Mouse (Mus musculus) lung, postnatal 0 days (tissue): ENCODE measurements around the gene Fignl1.
A peak's percentile ranks its signal among the peaks of the same experiment; 100 is the strongest.

ENCODE experiments used
- CTCF ChIP-seq: IDR thresholded peaks from 2 replicates; pipeline ENCODE4 v1.5.1; 2016; ENCODE audit warnings: antibody characterized with exemption, mild to moderate bottlenecking
- EP300 ChIP-seq: IDR thresholded peaks from 2 replicates; pipeline ENCODE4 v1.6.1; 2016; ENCODE audit warnings: antibody characterized with exemption, mild to moderate bottlenecking, control low read depth

DNA sequence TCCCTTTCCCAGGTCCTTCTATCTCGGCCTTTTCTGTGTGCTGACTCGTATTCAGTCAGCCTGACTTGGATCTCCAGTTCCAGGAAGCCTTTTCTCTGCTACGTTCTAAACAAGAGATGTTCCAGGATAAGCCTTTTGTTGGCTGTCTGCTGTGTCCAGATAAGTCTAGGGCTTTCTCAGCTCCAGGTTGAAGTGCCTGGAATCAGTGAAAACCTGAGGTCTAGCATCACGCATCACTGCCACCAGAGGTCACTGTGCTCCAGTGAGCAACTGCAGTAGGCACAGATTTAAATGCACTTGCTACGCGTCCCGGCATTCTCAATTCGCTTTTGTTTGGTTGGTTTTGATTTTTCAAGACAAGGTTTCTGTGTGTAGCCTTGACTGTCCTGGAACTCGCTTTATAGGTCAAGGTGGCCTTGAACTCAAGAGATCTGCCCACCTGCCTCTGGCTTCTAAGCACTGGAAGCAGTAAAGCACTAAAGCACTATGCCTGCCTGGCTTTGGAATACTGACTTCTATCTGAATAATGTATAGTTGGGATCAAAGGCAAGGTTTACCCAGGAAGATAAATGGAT is 3.2 kb upstream of the Fignl1 start:
- TF ChIP-seq CTCF = peak; percentile 96
- TF ChIP-seq EP300 = no peak
